In genomic region chr3:101506179-101506578, GRCm38 (mm10) we compare ENCODE assay signal across 8 mouse cellular contexts.
DNase-seq lines count a peak whose midpoint lies in the region; ATAC-seq and TF ChIP-seq lines count a peak whose summit lies in the region.

No protein-coding gene starts in this region.

- no peak overlapping the region for H3K4me3 ChIP-seq in hindbrain, embryonic 11.5 days (ENCODE audit: low read depth, low read length)
- H3K4me3 ChIP-seq in lung, embryonic 16.5 days (ENCODE audit: low read length) = no peak overlapping the region

- POLR2A ChIA-PET in Patski (lab: Charles Lee) = interaction anchor here (0.6 to 18.3 kb wide), 18 partner anchors 9 to 305 kb away, joined by 3 to 287 read pairs (median 4); partner anchors contain the start of gene Atp1a1

- no peak for TF ChIP-seq CTCF in Patski (IDR thresholded peaks at IDR 0.05)

- H3K4me2 ChIP-seq in hindbrain, embryonic 11.5 days (replicated peaks; ENCODE audit: low read depth, low read length) = no peak overlapping the region
- H3K4me2 ChIP-seq in lung, embryonic 16.5 days (ENCODE audit: low read depth, low read length) = no peak overlapping the region

- CTCF ChIA-PET in Patski (lab: Charles Lee) = interaction anchor here (0.7 to 19.3 kb wide), 26 partner anchors 11 to 301 kb away, joined by 3 to 220 read pairs (median 4); partner anchors contain the start of gene Atp1a1

- in situ Hi-C loops in Patski (cut with MboI; ENCODE audit: low pct_unique_long_range_greater_than_20kb) = no loop called here

- WGBS in hindbrain, embryonic 11.5 days = 16% methylated on average over 5 of the region's 5 CpGs
- 24% methylated on average over 5 of the region's 5 CpGs for WGBS in lung, embryonic 16.5 days

- ATAC-seq in Patski = peak; percentile 70
- peak; percentile 94 for ATAC-seq in hindbrain, embryonic 11.5 days (ENCODE audit: low FRiP score)
- peak; percentile 83 for ATAC-seq in lung, embryonic 16.5 days (ENCODE audit: low read depth)

- peak overlapping the region; percentile 32 for H3K27ac ChIP-seq in hindbrain, embryonic 11.5 days (ENCODE audit: low read depth, low read length)
- 0 out of 2 replicates have a peak overlapping the region, but pooled peaks have one; percentile 23 for H3K27ac ChIP-seq in lung, embryonic 16.5 days (ENCODE audit: low read length)

- no peaks in the 10 kb centered on the region for H3K9me3 ChIP-seq in hindbrain, embryonic 11.5 days (ENCODE audit: control insufficient read depth, low read length)
- H3K9me3 ChIP-seq in lung, embryonic 16.5 days (ENCODE audit: control insufficient read depth, low read length) = no peaks in the 10 kb centered on the region

- no peaks in the 10 kb centered on the region for H3K4me1 ChIP-seq in hindbrain, embryonic 11.5 days (replicated peaks; ENCODE audit: control insufficient read depth, insufficient read depth, low read length)
- H3K4me1 ChIP-seq in lung, embryonic 16.5 days (replicated peaks; ENCODE audit: control insufficient read depth, insufficient read depth, low read length) = peaks cover 21% of the 10 kb centered on the region

- DNase-seq in Patski (ENCODE audit: low read depth, low spot score) = peak; percentile 75
- peak; percentile 97 for DNase-seq in cerebellum, postnatal 10 days
- peak; percentile 51 to 81 for DNase-seq in frontal cortex, postnatal 10 days (ENCODE audit: low spot score in 2 of 2)
- DNase-seq in hindbrain, embryonic 11.5 days (ENCODE audit: low spot score) = peak; percentile 92
- DNase-seq in layer of hippocampus, postnatal 10 days (ENCODE audit: low spot score in 2 of 2) = peak; percentile 88 to 92
- peak; percentile 53 for DNase-seq in retina, adult 2 months (ENCODE audit: low read depth, low spot score)
- peak; percentile 76 to 77 for DNase-seq in thymus, postnatal 36 days

- no peaks in the 10 kb centered on the region for H3K36me3 ChIP-seq in hindbrain, embryonic 11.5 days (ENCODE audit: control insufficient read depth, insufficient read depth, low read length)
- no peaks in the 10 kb centered on the region for H3K36me3 ChIP-seq in lung, embryonic 16.5 days (ENCODE audit: control insufficient read depth, insufficient read depth, low read length)

- H3K9ac ChIP-seq in hindbrain, embryonic 11.5 days (ENCODE audit: low read depth, low read length) = 0 out of 2 replicates have a peak overlapping the region, but pooled peaks have one; percentile 21
- peak overlapping the region; percentile 16; the same call in 1 of the 2 replicates for H3K9ac ChIP-seq in lung, embryonic 16.5 days (ENCODE audit: low read length)

- no peaks in the 10 kb centered on the region for H3K27me3 ChIP-seq in Patski
- H3K27me3 ChIP-seq in hindbrain, embryonic 11.5 days (ENCODE audit: control insufficient read depth, insufficient read depth, low read length) = no peaks in the 10 kb centered on the region
- no peaks in the 10 kb centered on the region for H3K27me3 ChIP-seq in lung, embryonic 16.5 days (ENCODE audit: control insufficient read depth, insufficient read depth, low read depth, low read length)
